Mouse (Mus musculus) kidney, postnatal 0 days (tissue): Measurements from ENCODE around the gene Cntrl. TPM values are rescaled to one million over a fixed set of nuclear protein-coding genes. Genes with fewer than 3 reads are reported as not detected.

Experiments used
- ATAC-seq: fragments of 200-750 bp; cut with Nextera tagmentation; replicated peaks from 2 replicates; pipeline ENCODE4 v1.8.0; 2017; ENCODE audit warnings: low read depth, moderate number of reproducible peaks, moderate TSS enrichment, moderate library complexity; ENCODE audit not compliant: low FRiP score
- DNase-seq: peaks from one replicate; pipeline ENCODE4 v3.0.0-alpha.2; 2016; ENCODE audit warnings: low spot score
- H3K27ac ChIP-seq: fragments of 300-500 bp; sonication (generic); 2 replicates; pipeline ENCODE4 v1.5.1; 2014; ENCODE audit warnings: mild to moderate bottlenecking
- H3K27me3 ChIP-seq: fragments of 300-500 bp; sonication (generic); 2 replicates; pipeline ENCODE4 v1.6.1; 2014; ENCODE audit warnings: low read length, mixed read lengths; ENCODE audit not compliant: insufficient read depth
- H3K36me3 ChIP-seq: fragments of 300-500 bp; sonication (generic); 2 replicates; pipeline ENCODE4 v1.6.1; 2014; ENCODE audit warnings: low read length, mixed read lengths; ENCODE audit not compliant: insufficient read depth
- H3K4me1 ChIP-seq: fragments of 300-500 bp; sonication (generic); replicated peaks from 2 replicates; pipeline ENCODE4 v1.6.1; 2014; ENCODE audit warnings: antibody characterized with exemption, low read length, mixed read lengths; ENCODE audit not compliant: insufficient read depth
- H3K4me2 ChIP-seq: fragments of 300-500 bp; sonication (generic); 2 replicates; pipeline ENCODE4 v1.6.1; 2014; ENCODE audit warnings: mild to moderate bottlenecking, low read length, moderate library complexity, mixed read lengths
- H3K4me3 ChIP-seq: fragments of 300-500 bp; sonication (generic); replicated peaks from 2 replicates; pipeline ENCODE4 v1.5.1; 2014; ENCODE audit warnings: low read depth, low read length
- H3K9ac ChIP-seq: fragments of 300-500 bp; sonication (generic); 2 replicates; pipeline ENCODE4 v1.6.1; 2014; ENCODE audit warnings: low read depth, low read length
- H3K9me3 ChIP-seq: fragments of 300-500 bp; sonication (generic); replicated peaks from 2 replicates; pipeline ENCODE4 v1.6.1; 2016; ENCODE audit warnings: low read length, inconsistent platforms, mixed read lengths
- CTCF ChIP-seq: IDR thresholded peaks from 2 replicates; pipeline ENCODE4 v1.5.1; 2016; ENCODE audit warnings: antibody characterized with exemption, low read depth, mild to moderate bottlenecking, moderate library complexity
- WGBS: fragments of 180-500 bp; shearing (Covaris S2); extraction: QIAGEN DNeasy Blood & Tissue Kit; methylation state at CpG from one replicate; pipeline ENCODE4 v1.1.7; 2014; 5-methylcytosine and 5-hydroxymethylcytosine counted together
- polyA plus RNA-seq: library from polyadenylated mRNA; unstranded; fragments of >200 nt; fragmentation: Nextera tagmentation; extraction: Ambion mirVana; gene quantifications from 2 replicates; pipeline ENCODE4 v1.2.1, GENCODE M21; 2015

Cntrl gene
- polyA plus RNA-seq, 1 experiment from 2014 or later: 16.3 TPM

DNA sequence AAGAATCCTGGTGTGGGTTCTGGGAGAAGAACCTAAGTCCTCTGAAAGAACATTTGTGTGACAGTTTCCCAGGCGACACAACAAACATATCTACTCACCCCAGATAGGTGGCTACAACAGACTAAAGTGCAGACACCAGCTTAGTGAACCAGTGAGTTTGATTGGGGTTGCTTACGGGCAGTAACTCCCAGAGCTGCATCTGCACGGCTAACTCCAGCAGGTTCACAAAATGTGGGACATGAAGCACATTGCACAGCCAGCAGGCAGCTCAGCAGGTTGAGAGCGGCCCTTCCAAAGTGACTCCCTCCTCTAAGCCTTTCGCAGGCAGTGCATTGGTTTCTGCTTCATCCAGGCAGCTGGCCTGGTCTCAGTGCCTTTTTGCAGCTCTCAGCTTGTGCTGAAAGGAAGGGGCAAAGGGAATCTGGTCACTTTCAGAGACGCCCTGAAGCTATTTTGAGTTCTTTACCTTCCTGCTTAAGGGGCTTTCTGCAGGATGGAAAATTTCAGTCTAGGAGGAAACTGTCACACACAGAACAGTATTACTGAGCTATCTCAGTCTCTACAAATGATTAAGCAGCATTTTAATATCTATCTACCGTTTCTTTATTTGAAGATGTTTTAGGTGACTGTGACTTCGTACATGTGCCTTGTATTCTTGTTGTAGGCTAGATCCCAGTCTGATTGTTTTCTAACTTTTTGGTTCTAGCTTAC, 44.7 kb downstream of the Cntrl start:
- no peaks in the 10 kb centered on the region for H3K27me3 ChIP-seq

DNA sequence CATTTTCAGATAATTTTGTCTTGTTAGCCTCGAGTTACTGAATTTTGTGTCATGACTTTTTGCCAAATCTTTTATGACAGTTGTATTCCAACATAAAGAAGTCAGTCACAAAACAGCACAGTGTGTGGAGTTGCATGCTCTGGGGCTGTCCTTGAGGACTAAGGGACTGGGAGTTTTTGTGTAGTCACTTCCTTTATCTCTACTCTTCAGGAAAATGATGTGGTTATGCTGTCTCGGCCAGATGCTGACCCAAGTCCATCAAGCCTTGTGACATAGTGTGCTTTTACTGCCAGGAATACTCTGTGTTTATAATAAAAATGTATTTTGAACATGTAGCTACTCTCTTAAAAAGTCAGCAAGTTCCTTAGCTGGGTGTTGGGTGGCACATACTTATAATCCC, 47.7 kb downstream of the Cntrl start:
- no peak overlapping the region for H3K27ac ChIP-seq
- H3K9me3 ChIP-seq: no peaks in the 10 kb centered on the region
- H3K9ac ChIP-seq: no peak overlapping the region
- no peak for DNase-seq
- ATAC-seq: no peak
- no peak overlapping the region for H3K4me3 ChIP-seq
- no peak overlapping the region for H3K4me2 ChIP-seq
- WGBS: 83% methylated on average over 2 of the region's 2 CpGs
- H3K27me3 ChIP-seq: no peaks in the 10 kb centered on the region
- TF ChIP-seq CTCF: no peak
- peaks cover 53% of the 10 kb centered on the region for H3K36me3 ChIP-seq
- no peaks in the 10 kb centered on the region for H3K4me1 ChIP-seq

More for the DNA sequence above, 44.7 kb downstream of the Cntrl start:
- Histone ChIP-seq H3K27ac (no peak overlapping the region), H3K4me1 (no peaks in the 10 kb centered on the region), H3K4me3 (no peak overlapping the region), H3K36me3 (peaks cover 81% of the 10 kb centered on the region), H3K9ac (no peak overlapping the region), H3K9me3 (no peaks in the 10 kb centered on the region), H3K4me2 (no peak overlapping the region)
- TF ChIP-seq CTCF: no peak
- ATAC-seq: no peak
- DNase-seq: no peak
- 87% methylated on average over 8 of the region's 8 CpGs for WGBS

DNA sequence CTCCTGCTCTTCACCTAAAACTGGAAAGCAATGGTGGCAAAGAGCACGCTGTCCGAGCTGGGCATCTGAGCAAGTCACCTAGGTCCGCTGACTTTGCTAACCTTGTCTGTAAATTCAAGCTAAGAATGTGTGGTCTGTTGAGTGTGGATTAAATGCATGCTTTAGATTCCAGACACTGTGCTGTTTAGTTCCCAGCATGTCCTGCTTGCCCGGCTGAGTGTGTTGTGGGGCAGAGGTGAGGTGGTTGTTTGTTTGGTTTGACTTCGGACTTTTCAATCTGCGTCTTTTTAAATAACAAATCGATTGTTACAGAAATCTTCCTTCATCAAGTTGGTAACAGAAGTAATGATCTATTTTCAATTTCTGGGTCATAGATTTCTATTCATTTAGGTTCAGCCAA, 48.5 kb downstream of the Cntrl start:
- Histone ChIP-seq H3K9ac (no peak overlapping the region), H3K4me1 (no peaks in the 10 kb centered on the region), H3K4me3 (no peak overlapping the region), H3K27me3 (no peaks in the 10 kb centered on the region), H3K36me3 (peaks cover 49% of the 10 kb centered on the region), H3K9me3 (no peaks in the 10 kb centered on the region), H3K4me2 (no peak overlapping the region), H3K27ac (no peak overlapping the region)
- 82% methylated on average over 7 of the region's 7 CpGs for WGBS
- TF ChIP-seq CTCF: no peak
- no peak for ATAC-seq
- no peak for DNase-seq

DNA sequence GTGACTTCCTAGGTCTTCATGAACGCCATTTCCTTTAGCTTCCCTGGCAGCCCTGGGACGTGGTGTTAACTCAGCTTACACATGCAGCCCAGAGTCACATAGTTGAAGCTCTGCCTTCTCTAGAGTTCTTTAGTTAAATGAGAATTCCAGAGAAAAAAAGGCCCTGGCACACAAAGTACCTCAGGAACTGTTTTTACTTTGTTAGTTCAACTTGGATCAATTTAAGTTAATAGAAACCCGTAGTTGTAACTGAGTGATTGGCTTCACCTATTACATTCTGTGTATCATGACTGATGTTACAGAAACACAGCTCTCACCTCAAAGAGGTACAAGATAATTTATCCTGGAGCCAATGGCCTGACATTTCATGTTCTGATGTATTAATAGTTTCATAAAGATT, 49.1 kb downstream of the Cntrl start:
- Histone ChIP-seq H3K4me2 (no peak overlapping the region), H3K9me3 (no peaks in the 10 kb centered on the region), H3K9ac (no peak overlapping the region), H3K27me3 (no peaks in the 10 kb centered on the region), H3K36me3 (peaks cover 49% of the 10 kb centered on the region), H3K4me1 (no peaks in the 10 kb centered on the region), H3K4me3 (no peak overlapping the region), H3K27ac (no peak overlapping the region)
- WGBS: 88% methylated on average over 3 of the region's 3 CpGs
- DNase-seq (no peak), ATAC-seq (no peak)
- TF ChIP-seq CTCF: no peak

DNA sequence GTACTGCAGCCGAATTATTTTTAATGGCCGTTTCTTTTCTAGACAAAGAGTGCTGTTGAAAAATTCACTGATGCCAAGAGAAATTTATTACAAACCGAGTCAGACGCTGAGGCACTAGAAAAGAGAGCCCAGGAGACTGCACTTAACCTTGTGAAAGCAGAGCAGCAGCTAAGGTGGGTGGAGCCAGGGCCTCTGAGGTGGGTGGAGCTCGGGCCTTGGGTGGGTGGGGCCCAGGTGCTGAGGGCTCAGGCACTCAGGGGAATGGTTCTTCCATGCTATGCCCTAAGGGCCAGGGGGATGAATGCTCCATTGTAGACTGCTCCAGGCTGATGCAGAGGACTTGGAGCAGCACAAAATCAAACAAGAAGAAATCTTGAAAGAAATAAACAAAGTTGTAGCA, 50.9 kb downstream of the Cntrl start:
- ATAC-seq (no peak), DNase-seq (peak; percentile 25)
- TF ChIP-seq CTCF: no peak
- Histone ChIP-seq H3K4me3 (no peak overlapping the region), H3K36me3 (peaks cover 43% of the 10 kb centered on the region), H3K4me1 (no peaks in the 10 kb centered on the region), H3K9ac (no peak overlapping the region), H3K9me3 (no peaks in the 10 kb centered on the region), H3K27ac (no peak overlapping the region), H3K27me3 (no peaks in the 10 kb centered on the region), H3K4me2 (no peak overlapping the region)
- 34% methylated on average over 5 of the region's 5 CpGs for WGBS

DNA sequence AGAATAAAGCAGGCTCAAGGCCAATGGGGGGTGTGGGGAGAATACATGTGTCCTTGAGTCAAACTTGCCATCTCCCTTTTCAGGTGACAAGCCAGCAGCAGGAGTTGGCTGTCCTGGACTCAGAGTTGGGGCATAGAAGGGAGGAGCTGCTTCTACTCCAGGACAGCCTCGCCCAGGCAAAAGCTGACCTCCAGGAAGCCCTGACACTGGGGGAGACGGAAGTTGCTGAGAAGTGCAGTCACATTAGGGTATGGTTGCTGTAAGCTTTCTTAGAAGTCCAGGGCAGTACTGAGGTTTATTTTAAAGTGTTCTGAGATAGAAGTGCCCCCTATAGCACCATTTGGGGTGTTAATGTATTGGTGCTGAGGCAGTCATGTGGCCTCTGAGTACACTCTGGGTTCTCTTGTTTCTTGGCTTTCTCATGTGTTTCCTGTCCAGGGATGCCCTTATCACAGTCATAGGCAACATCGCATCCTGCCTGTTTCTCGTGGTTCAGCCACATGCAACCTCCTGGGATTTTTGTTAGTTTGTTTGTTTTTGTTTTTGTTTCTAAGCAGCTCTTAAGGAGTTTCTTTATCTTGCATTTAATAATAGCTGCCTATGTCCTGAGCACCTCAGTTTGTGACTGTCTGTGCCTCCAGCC, 52.7 kb downstream of the Cntrl start:
- no peak overlapping the region for H3K4me3 ChIP-seq
- DNase-seq (no peak), ATAC-seq (no peak)
- no peaks in the 10 kb centered on the region for H3K9me3 ChIP-seq
- H3K4me1 ChIP-seq: no peaks in the 10 kb centered on the region
- H3K27me3 ChIP-seq: no peaks in the 10 kb centered on the region
- no peak overlapping the region for H3K4me2 ChIP-seq
- no peak overlapping the region for H3K9ac ChIP-seq
- no peak for TF ChIP-seq CTCF
- H3K36me3 ChIP-seq: peaks cover 44% of the 10 kb centered on the region
- 75% methylated on average over 4 of the region's 4 CpGs for WGBS
- no peak overlapping the region for H3K27ac ChIP-seq
